Mouse (Mus musculus): ENCODE results near the gene Hus1b. TPM values are rescaled to one million over a fixed set of nuclear protein-coding genes. Genes with fewer than 3 reads are reported as not detected.
A peak's percentile ranks its signal among the peaks of the same experiment; 100 is the strongest.

Gene Hus1b
- polyA plus RNA-seq, 1 experiment, result 0.06 TPM

- Histone ChIP-seq H3K36me3 (ENCODE audit: control insufficient read depth, insufficient read depth) (no peaks in the 10 kb centered on the region), H3K27me3 (ENCODE audit: control insufficient read depth, insufficient read depth, insufficient read length) (no peaks in the 10 kb centered on the region), H3ac (ENCODE audit: control insufficient read depth, insufficient read length, low read depth) (peak overlapping the region; percentile 25), H3K79me2 (ENCODE audit: control insufficient read depth, insufficient read depth) (peaks cover 44% of the 10 kb centered on the region), H3K4me3 (ENCODE audit: insufficient read depth, poor library complexity, severe bottlenecking) (peak overlapping the region; percentile 63), H3K79me3 (ENCODE audit: low read depth) (peaks cover 21% of the 10 kb centered on the region)
- TF ChIP-seq CTCF (IDR thresholded peaks at IDR 0.05; ENCODE audit: control insufficient read depth, insufficient read depth, insufficient read length) (no peak), FOSL1 (IDR thresholded peaks at IDR 0.05; ENCODE audit: insufficient read depth, low read length, poor library complexity, severe bottlenecking) (no peak), MYOG (IDR thresholded peaks at IDR 0.05; ENCODE audit: control insufficient read depth, extremely low read depth, insufficient read length) (no peak), USF1 (IDR thresholded peaks at IDR 0.05; ENCODE audit: low read depth) (no peak), CEBPB (IDR thresholded peaks at IDR 0.05; ENCODE audit: low read depth) (no peak), MAX (IDR thresholded peaks at IDR 0.05) (no peak), MYOD1 (IDR thresholded peaks at IDR 0.05; ENCODE audit: control insufficient read depth, insufficient read length, low read depth) (no peak)
Measured at GRCm38 (mm10) chr13:30974247-30974630, 26.7 kb upstream of the Hus1b start.

GRCm38 (mm10) chr13:30973501-30974246, 26.1 kb upstream of the Hus1b start, which contains the start of the genes Exoc2 and Gm5447:
Gene Exoc2 (minus strand): TSS chr13:30974093.
Gene Gm5447 (plus strand): TSS chr13:30974204.
- peak within 1 kb of the TSS; percentile 63 for H3K4me3 ChIP-seq (ENCODE audit: insufficient read depth, poor library complexity, severe bottlenecking)
- H3K79me2 ChIP-seq (ENCODE audit: control insufficient read depth, insufficient read depth), result peaks cover 49% of the 10 kb centered on the region
- peak within 1 kb of the TSS; percentile 88 for H3ac ChIP-seq (ENCODE audit: control insufficient read depth, insufficient read length, low read depth)
- no peaks in the 10 kb centered on the region for H3K27me3 ChIP-seq (ENCODE audit: control insufficient read depth, insufficient read depth, insufficient read length)
- peaks cover 24% of the 10 kb centered on the region for H3K79me3 ChIP-seq (ENCODE audit: low read depth)
- H3K36me3 ChIP-seq (ENCODE audit: control insufficient read depth, insufficient read depth), result no peaks in the 10 kb centered on the region
- peak; percentile 52 for TF ChIP-seq MAX (IDR thresholded peaks at IDR 0.05)
- TF ChIP-seq USF1 (IDR thresholded peaks at IDR 0.05; ENCODE audit: low read depth), result no peak

GRCm38 (mm10) chr13:30972102-30972501, 24.5 kb upstream of the Hus1b start:
- Histone ChIP-seq H3K27me3 (ENCODE audit: control insufficient read depth, insufficient read depth, insufficient read length) (no peaks in the 10 kb centered on the region), H3K79me3 (ENCODE audit: low read depth) (peaks cover 32% of the 10 kb centered on the region), H3K79me2 (ENCODE audit: control insufficient read depth, insufficient read depth) (peaks cover 65% of the 10 kb centered on the region), H3K4me3 (ENCODE audit: insufficient read depth, poor library complexity, severe bottlenecking) (no peak overlapping the region), H3K36me3 (ENCODE audit: control insufficient read depth, insufficient read depth) (no peaks in the 10 kb centered on the region), H3ac (ENCODE audit: control insufficient read depth, insufficient read length, low read depth) (no peak overlapping the region)
- no peak for TF ChIP-seq MYOG (IDR thresholded peaks at IDR 0.05; ENCODE audit: control insufficient read depth, extremely low read depth, insufficient read length)
- TF ChIP-seq USF1 (IDR thresholded peaks at IDR 0.05; ENCODE audit: low read depth), result no peak
- no peak for TF ChIP-seq MAX (IDR thresholded peaks at IDR 0.05)
- no peak for TF ChIP-seq CTCF (IDR thresholded peaks at IDR 0.05; ENCODE audit: control insufficient read depth, insufficient read depth, insufficient read length)
- TF ChIP-seq FOSL1 (IDR thresholded peaks at IDR 0.05; ENCODE audit: insufficient read depth, low read length, poor library complexity, severe bottlenecking), result no peak
- no peak for TF ChIP-seq CEBPB (IDR thresholded peaks at IDR 0.05; ENCODE audit: low read depth)
- TF ChIP-seq MYOD1 (IDR thresholded peaks at IDR 0.05; ENCODE audit: control insufficient read depth, insufficient read length, low read depth), result no peak

- Histone ChIP-seq H3K79me2 (ENCODE audit: control insufficient read depth, insufficient read depth) (peaks cover 76% of the 10 kb centered on the region), H3K27me3 (ENCODE audit: control insufficient read depth, insufficient read depth, insufficient read length) (no peaks in the 10 kb centered on the region), H3K4me3 (ENCODE audit: insufficient read depth, poor library complexity, severe bottlenecking) (no peak overlapping the region), H3K79me3 (ENCODE audit: low read depth) (peaks cover 33% of the 10 kb centered on the region), H3ac (ENCODE audit: control insufficient read depth, insufficient read length, low read depth) (no peak overlapping the region), H3K36me3 (ENCODE audit: control insufficient read depth, insufficient read depth) (no peaks in the 10 kb centered on the region)
- TF ChIP-seq CEBPB (IDR thresholded peaks at IDR 0.05; ENCODE audit: low read depth), result no peak
- no peak for TF ChIP-seq CTCF (IDR thresholded peaks at IDR 0.05; ENCODE audit: control insufficient read depth, insufficient read depth, insufficient read length)
- no peak for TF ChIP-seq MYOG (IDR thresholded peaks at IDR 0.05; ENCODE audit: control insufficient read depth, extremely low read depth, insufficient read length)
- no peak for TF ChIP-seq MAX (IDR thresholded peaks at IDR 0.05)
- TF ChIP-seq USF1 (IDR thresholded peaks at IDR 0.05; ENCODE audit: low read depth), result no peak
- TF ChIP-seq MYOD1 (IDR thresholded peaks at IDR 0.05; ENCODE audit: control insufficient read depth, insufficient read length, low read depth), result no peak
- no peak for TF ChIP-seq FOSL1 (IDR thresholded peaks at IDR 0.05; ENCODE audit: insufficient read depth, low read length, poor library complexity, severe bottlenecking)
Measured at GRCm38 (mm10) chr13:30971047-30971446, 23.5 kb upstream of the Hus1b start.

GRCm38 (mm10) chr13:30968311-30968710, 20.8 kb upstream of the Hus1b start:
- Histone ChIP-seq H3ac (ENCODE audit: control insufficient read depth, insufficient read length, low read depth) (no peak overlapping the region), H3K36me3 (ENCODE audit: control insufficient read depth, insufficient read depth) (no peaks in the 10 kb centered on the region), H3K79me3 (ENCODE audit: low read depth) (peaks cover 33% of the 10 kb centered on the region), H3K4me3 (ENCODE audit: insufficient read depth, poor library complexity, severe bottlenecking) (no peak overlapping the region), H3K27me3 (ENCODE audit: control insufficient read depth, insufficient read depth, insufficient read length) (no peaks in the 10 kb centered on the region), H3K79me2 (ENCODE audit: control insufficient read depth, insufficient read depth) (peaks cover 94% of the 10 kb centered on the region)
- TF ChIP-seq CTCF (IDR thresholded peaks at IDR 0.05; ENCODE audit: control insufficient read depth, insufficient read depth, insufficient read length) (no peak), MAX (IDR thresholded peaks at IDR 0.05) (no peak), USF1 (IDR thresholded peaks at IDR 0.05; ENCODE audit: low read depth) (no peak), FOSL1 (IDR thresholded peaks at IDR 0.05; ENCODE audit: insufficient read depth, low read length, poor library complexity, severe bottlenecking) (no peak), MYOG (IDR thresholded peaks at IDR 0.05; ENCODE audit: control insufficient read depth, extremely low read depth, insufficient read length) (no peak)

GRCm38 (mm10) chr13:30966507-30966911, 18.9 kb upstream of the Hus1b start:
- peaks cover 93% of the 10 kb centered on the region for H3K79me2 ChIP-seq (ENCODE audit: control insufficient read depth, insufficient read depth)
- TF ChIP-seq MYOD1 (IDR thresholded peaks at IDR 0.05; ENCODE audit: control insufficient read depth, insufficient read length, low read depth) (no peak), CEBPB (IDR thresholded peaks at IDR 0.05; ENCODE audit: low read depth) (no peak), FOSL1 (IDR thresholded peaks at IDR 0.05; ENCODE audit: insufficient read depth, low read length, poor library complexity, severe bottlenecking) (no peak), MAX (IDR thresholded peaks at IDR 0.05) (no peak), CTCF (IDR thresholded peaks at IDR 0.05; ENCODE audit: control insufficient read depth, insufficient read depth, insufficient read length) (no peak), MYOG (IDR thresholded peaks at IDR 0.05; ENCODE audit: control insufficient read depth, extremely low read depth, insufficient read length) (no peak), USF1 (IDR thresholded peaks at IDR 0.05; ENCODE audit: low read depth) (no peak)
- no peak overlapping the region for H3K4me3 ChIP-seq (ENCODE audit: insufficient read depth, poor library complexity, severe bottlenecking)
- H3ac ChIP-seq (ENCODE audit: control insufficient read depth, insufficient read length, low read depth), result no peak overlapping the region
- H3K36me3 ChIP-seq (ENCODE audit: control insufficient read depth, insufficient read depth), result no peaks in the 10 kb centered on the region
- H3K79me3 ChIP-seq (ENCODE audit: low read depth), result peaks cover 25% of the 10 kb centered on the region
- no peaks in the 10 kb centered on the region for H3K27me3 ChIP-seq (ENCODE audit: control insufficient read depth, insufficient read depth, insufficient read length)
